Mouse (Mus musculus) neural tube, embryonic 12.5 days (tissue): ENCODE measurements around the gene Zfp423. TPM values are rescaled to one million over a fixed set of nuclear protein-coding genes. Genes with fewer than 3 reads are reported as not detected.

Experiments used
- ATAC-seq: fragments of 200-750 bp; cut with Nextera tagmentation; 2 replicates; pipeline ENCODE4 v1.8.0; 2017; ENCODE audit warnings: low read depth, mild to moderate bottlenecking, moderate TSS enrichment, moderate library complexity; ENCODE audit not compliant: low FRiP score
- H3K27ac ChIP-seq: fragments of 300-500 bp; sonication (generic); 2 replicates; pipeline ENCODE4 v1.5.1; 2016
- H3K27me3 ChIP-seq: fragments of 300-500 bp; sonication (generic); replicated peaks from 2 replicates; pipeline ENCODE4 v1.6.1; 2016; ENCODE audit warnings: mild to moderate bottlenecking
- H3K36me3 ChIP-seq: fragments of 300-500 bp; sonication (generic); 2 replicates; pipeline ENCODE4 v1.6.1; 2016; ENCODE audit warnings: mild to moderate bottlenecking
- H3K4me1 ChIP-seq: fragments of 300-500 bp; sonication (generic); 2 replicates; pipeline ENCODE4 v1.6.1; 2016
- H3K4me2 ChIP-seq: fragments of 300-500 bp; sonication (generic); replicated peaks from 2 replicates; pipeline ENCODE4 v1.6.1; 2016; ENCODE audit warnings: mild to moderate bottlenecking
- H3K4me3 ChIP-seq: fragments of 300-500 bp; sonication (generic); 2 replicates; pipeline ENCODE4 v1.5.1; 2016
- H3K9ac ChIP-seq: fragments of 300-500 bp; sonication (generic); 2 replicates; pipeline ENCODE4 v1.6.1; 2016; ENCODE audit warnings: mild to moderate bottlenecking
- H3K9me3 ChIP-seq: fragments of 300-500 bp; sonication (generic); 2 replicates; pipeline ENCODE4 v1.6.1; 2016; ENCODE audit warnings: mild to moderate bottlenecking
- WGBS: fragments of 180-500 bp; shearing (Covaris S2); methylation state at CpG from one replicate; pipeline ENCODE4 v1.1.7; 2016; 5-methylcytosine and 5-hydroxymethylcytosine counted together
- polyA plus RNA-seq: library from polyadenylated mRNA; unstranded; fragments of >200 nt; fragmentation: Nextera tagmentation; extraction: Ambion mirVana; gene quantifications from 2 replicates; pipeline ENCODE4 v1.2.1, GENCODE M21; 2016

Gene Zfp423
- polyA plus RNA-seq, 1 experiment from 2014 or later, result 48.5 TPM

DNA sequence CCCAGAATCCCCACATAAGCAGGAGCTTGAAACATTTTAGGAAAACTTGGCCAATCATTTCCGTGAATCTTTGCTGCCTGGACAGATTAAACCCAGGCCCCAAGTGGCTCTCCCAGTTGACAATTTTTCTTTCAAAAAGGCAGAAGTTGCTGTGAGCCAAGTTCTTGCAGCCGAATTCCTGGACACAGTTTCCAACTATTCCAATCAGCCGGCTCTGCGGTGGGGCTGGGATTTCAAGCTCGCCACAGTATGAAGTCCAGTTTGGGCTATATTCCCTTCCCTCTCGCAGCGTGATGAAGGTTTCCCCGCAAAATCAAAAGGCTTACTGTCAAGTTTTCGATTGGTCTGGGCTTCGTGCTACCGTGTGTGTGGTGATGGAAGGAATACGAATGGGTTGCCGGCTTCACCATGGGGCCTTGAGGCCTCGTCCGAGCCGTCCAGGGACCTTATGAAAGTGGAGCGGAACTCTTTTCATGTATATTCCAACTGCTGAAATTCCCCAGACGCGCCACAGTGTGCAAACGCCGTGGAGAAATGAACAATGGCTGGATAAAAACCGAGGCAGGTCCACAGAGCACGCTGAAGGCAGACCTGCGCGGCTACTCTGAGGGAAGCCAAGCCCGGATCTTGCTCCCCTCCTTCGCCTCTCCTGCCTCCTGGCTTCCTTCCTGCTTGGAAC lies 240.1 kb downstream of the Zfp423 start:
- Histone ChIP-seq H3K27ac (no peak overlapping the region), H3K27me3 (no peaks in the 10 kb centered on the region), H3K4me1 (peaks cover 62% of the 10 kb centered on the region), H3K9me3 (no peaks in the 10 kb centered on the region), H3K36me3 (no peaks in the 10 kb centered on the region), H3K4me3 (no peak overlapping the region), H3K4me2 (no peak overlapping the region), H3K9ac (no peak overlapping the region)
- WGBS, result 63% methylated on average over 27 of the region's 27 CpGs
- no peak for ATAC-seq

GRCm38 (mm10) chr8:87717445-87717844 lies 241.9 kb downstream of the Zfp423 start:
- WGBS, result 76% methylated on average over 5 of the region's 5 CpGs
- Histone ChIP-seq H3K36me3 (no peaks in the 10 kb centered on the region), H3K27me3 (no peaks in the 10 kb centered on the region), H3K27ac (no peak overlapping the region), H3K9ac (no peak overlapping the region), H3K4me3 (no peak overlapping the region), H3K4me2 (no peak overlapping the region), H3K4me1 (peaks cover 62% of the 10 kb centered on the region), H3K9me3 (no peaks in the 10 kb centered on the region)
- no peak; the same call in 1 of the 2 replicates for ATAC-seq

GRCm38 (mm10) chr8:87716726-87717248 lies 242.6 kb downstream of the Zfp423 start:
- H3K4me2 ChIP-seq, result peak overlapping the region; percentile 54
- H3K27me3 ChIP-seq, result no peaks in the 10 kb centered on the region
- 24% methylated on average over 9 of the region's 9 CpGs for WGBS
- peak overlapping the region; percentile 21; the same call in 1 of the 2 replicates for H3K9ac ChIP-seq
- H3K27ac ChIP-seq, result peak overlapping the region; percentile 54; the same call in 1 of the 2 replicates
- peaks cover 62% of the 10 kb centered on the region for H3K4me1 ChIP-seq
- H3K9me3 ChIP-seq, result no peaks in the 10 kb centered on the region
- no peaks in the 10 kb centered on the region for H3K36me3 ChIP-seq
- no peak; the same call in 1 of the 2 replicates for ATAC-seq
- H3K4me3 ChIP-seq, result no peak overlapping the region

DNA sequence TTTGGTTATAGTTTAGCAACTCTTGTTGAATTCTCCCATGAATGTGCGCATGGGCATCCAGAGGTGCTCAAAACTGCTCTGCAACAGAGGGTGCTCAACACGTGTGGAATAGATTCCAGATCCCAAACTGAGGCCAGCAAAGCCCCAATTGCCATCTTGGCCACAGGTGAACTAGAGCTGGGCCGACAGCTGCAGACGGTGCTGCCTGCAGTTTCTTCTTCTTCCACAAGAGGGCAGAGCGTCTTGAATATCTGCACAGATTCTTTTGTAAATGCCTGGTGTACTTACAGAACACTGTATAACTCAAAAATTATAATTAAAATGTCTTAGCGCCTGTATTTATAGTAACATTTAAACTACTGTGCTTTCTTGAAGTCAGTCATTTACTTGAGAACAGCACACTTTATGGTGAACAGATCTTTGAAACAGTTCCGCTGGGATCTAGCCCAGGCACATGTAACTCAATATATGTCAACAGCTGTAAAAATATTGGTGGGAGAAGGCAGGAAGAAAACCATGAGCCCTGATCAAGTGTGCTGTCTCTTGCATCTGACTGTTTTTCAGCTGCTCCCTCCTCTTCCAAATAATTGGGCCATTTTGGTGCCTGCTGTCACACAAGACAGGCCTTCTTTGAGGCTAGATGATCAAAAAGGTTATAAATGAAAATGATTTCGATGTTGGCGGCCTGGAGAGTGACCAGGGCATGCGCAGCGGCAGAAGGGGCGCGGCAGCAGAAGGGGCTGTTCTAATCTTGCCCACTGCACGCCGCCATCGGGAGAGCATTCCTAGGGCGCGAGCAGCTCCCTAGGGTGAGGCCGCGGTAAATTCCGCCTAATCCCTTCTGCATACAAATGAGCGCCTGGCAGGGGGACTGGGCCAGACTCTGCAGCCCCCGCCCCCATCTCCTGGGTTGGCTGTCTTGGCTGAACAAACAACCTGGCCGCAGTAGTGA lies 243.4 kb downstream of the Zfp423 start:
- peaks cover 61% of the 10 kb centered on the region for H3K4me1 ChIP-seq
- no peaks in the 10 kb centered on the region for H3K9me3 ChIP-seq
- peak overlapping the region; percentile 54; the same call in 1 of the 2 replicates for H3K27ac ChIP-seq
- ATAC-seq, result peak; percentile 73; the same call in 1 of the 2 replicates
- peak overlapping the region; percentile 21; the same call in 1 of the 2 replicates for H3K9ac ChIP-seq
- H3K4me3 ChIP-seq, result no peak overlapping the region
- peak overlapping the region; percentile 54 for H3K4me2 ChIP-seq
- no peaks in the 10 kb centered on the region for H3K36me3 ChIP-seq
- H3K27me3 ChIP-seq, result no peaks in the 10 kb centered on the region
- 8% methylated on average over 24 of the region's 24 CpGs for WGBS

- no peaks in the 10 kb centered on the region for H3K27me3 ChIP-seq
- no peaks in the 10 kb centered on the region for H3K9me3 ChIP-seq
- no peak overlapping the region for H3K9ac ChIP-seq
- H3K27ac ChIP-seq, result no peak overlapping the region
- no peaks in the 10 kb centered on the region for H3K36me3 ChIP-seq
- ATAC-seq, result no peak
- no peak overlapping the region for H3K4me2 ChIP-seq
- H3K4me1 ChIP-seq, result peaks cover 51% of the 10 kb centered on the region
- no peak overlapping the region for H3K4me3 ChIP-seq
- WGBS, result 63% methylated on average over 3 of the region's 3 CpGs
Measured at GRCm38 (mm10) chr8:87713946-87714345, 245.4 kb downstream of the Zfp423 start.

DNA sequence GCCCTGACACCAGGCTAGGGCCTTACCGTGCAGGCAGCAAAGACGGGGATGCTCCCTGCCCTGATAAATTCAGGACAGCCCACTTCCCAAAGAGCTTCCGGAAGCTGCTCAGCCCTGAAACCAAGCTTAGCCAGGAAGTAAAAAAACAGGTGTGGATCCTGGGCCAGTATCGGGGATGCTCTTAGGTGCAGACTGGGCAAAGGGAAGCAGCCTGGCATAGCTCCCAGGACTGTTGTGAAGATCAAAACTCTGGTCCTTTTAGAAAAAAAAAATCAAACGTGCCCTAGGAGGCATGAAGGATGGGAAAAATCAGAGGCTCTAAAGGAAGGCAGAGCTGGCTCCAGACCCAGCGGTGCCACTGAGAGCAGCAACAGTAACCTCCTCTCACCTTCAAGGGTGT lies 247.4 kb downstream of the Zfp423 start:
- ATAC-seq, result no peak
- no peak overlapping the region for H3K4me3 ChIP-seq
- H3K4me2 ChIP-seq, result no peak overlapping the region
- H3K27me3 ChIP-seq, result no peaks in the 10 kb centered on the region
- H3K27ac ChIP-seq, result no peak overlapping the region
- peaks cover 52% of the 10 kb centered on the region for H3K4me1 ChIP-seq
- no peaks in the 10 kb centered on the region for H3K9me3 ChIP-seq
- WGBS, result 87% methylated on average over 6 of the region's 6 CpGs
- H3K9ac ChIP-seq, result no peak overlapping the region
- no peaks in the 10 kb centered on the region for H3K36me3 ChIP-seq

DNA sequence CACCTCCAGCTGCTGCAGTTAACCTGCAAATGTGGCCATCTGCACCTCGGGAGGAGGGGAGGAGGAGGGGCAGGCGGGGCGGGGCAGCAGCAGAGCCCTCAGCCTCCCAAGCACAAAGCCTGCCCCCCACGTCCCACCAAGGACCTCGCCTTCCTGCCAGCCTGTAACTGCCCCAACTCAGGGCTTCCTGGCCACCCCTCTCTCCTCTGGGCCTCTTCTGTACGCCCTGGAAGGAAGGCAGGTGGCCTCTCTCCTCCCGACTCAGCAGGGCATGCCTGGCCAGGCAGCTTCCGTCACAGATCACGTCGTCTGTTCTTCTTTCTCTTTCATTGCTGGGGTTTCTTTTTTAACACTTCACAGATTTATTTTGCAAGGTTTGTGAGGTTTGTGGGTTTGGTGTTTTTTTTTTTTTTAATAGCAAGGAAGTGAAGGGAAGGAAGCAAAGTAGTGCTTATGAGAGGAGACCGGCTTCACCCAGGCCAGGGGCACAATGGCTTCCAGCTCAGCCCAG lies 251.2 kb downstream of the Zfp423 start:
- Histone ChIP-seq H3K4me1 (peaks cover 54% of the 10 kb centered on the region), H3K9ac (no peak overlapping the region), H3K4me2 (peak overlapping the region; percentile 49), H3K27me3 (no peaks in the 10 kb centered on the region), H3K36me3 (no peaks in the 10 kb centered on the region), H3K4me3 (no peak overlapping the region), H3K9me3 (no peaks in the 10 kb centered on the region), H3K27ac (peak overlapping the region; percentile 71)
- 13% methylated on average over 11 of the region's 11 CpGs for WGBS
- no peak for ATAC-seq

- H3K9ac ChIP-seq, result no peak overlapping the region
Measured at GRCm38 (mm10) chr8:87707176-87707575, 252.2 kb downstream of the Zfp423 start.

GRCm38 (mm10) chr8:87704756-87705155 lies 254.6 kb downstream of the Zfp423 start:
- ATAC-seq, result no peak
- Histone ChIP-seq H3K9me3 (no peaks in the 10 kb centered on the region), H3K9ac (no peak overlapping the region), H3K36me3 (no peaks in the 10 kb centered on the region), H3K4me1 (peaks cover 67% of the 10 kb centered on the region), H3K27me3 (no peaks in the 10 kb centered on the region), H3K4me2 (no peak overlapping the region), H3K4me3 (no peak overlapping the region), H3K27ac (no peak overlapping the region)
- WGBS, result 97% methylated on average over 3 of the region's 3 CpGs

More at GRCm38 (mm10) chr8:87707176-87707575, 252.2 kb downstream of the Zfp423 start:
- Histone ChIP-seq H3K27me3 (no peaks in the 10 kb centered on the region), H3K36me3 (no peaks in the 10 kb centered on the region), H3K4me2 (peak overlapping the region; percentile 49; the same call in 1 of the 2 replicates), H3K9me3 (no peaks in the 10 kb centered on the region), H3K4me3 (no peak overlapping the region), H3K4me1 (peaks cover 64% of the 10 kb centered on the region), H3K27ac (no peak overlapping the region)
- 56% methylated on average over 17 of the region's 17 CpGs for WGBS
- ATAC-seq, result no peak

- no peak overlapping the region for H3K4me3 ChIP-seq
- ATAC-seq, result peak; percentile 67
- H3K4me2 ChIP-seq, result peak overlapping the region; percentile 41
- WGBS, result 19% methylated on average over 10 of the region's 10 CpGs
- H3K27ac ChIP-seq, result peak overlapping the region; percentile 51; the same call in 1 of the 2 replicates
- H3K4me1 ChIP-seq, result peaks cover 51% of the 10 kb centered on the region
- H3K27me3 ChIP-seq, result no peaks in the 10 kb centered on the region
- H3K9me3 ChIP-seq, result no peaks in the 10 kb centered on the region
- H3K36me3 ChIP-seq, result no peaks in the 10 kb centered on the region
- peak overlapping the region; percentile 23; the same call in 1 of the 2 replicates for H3K9ac ChIP-seq
Measured at GRCm38 (mm10) chr8:87702790-87703311, 256.5 kb downstream of the Zfp423 start.

- Histone ChIP-seq H3K4me2 (peak overlapping the region; percentile 41), H3K4me1 (peaks cover 49% of the 10 kb centered on the region), H3K9me3 (no peaks in the 10 kb centered on the region), H3K4me3 (no peak overlapping the region), H3K9ac (no peak overlapping the region), H3K36me3 (no peaks in the 10 kb centered on the region), H3K27me3 (no peaks in the 10 kb centered on the region), H3K27ac (0 out of 2 replicates have a peak overlapping the region, but pooled peaks have one; percentile 26)
- no peak for ATAC-seq
- WGBS, result 52% methylated on average over 8 of the region's 8 CpGs
Measured at GRCm38 (mm10) chr8:87702051-87702521, 257.3 kb downstream of the Zfp423 start.
